Mouse (Mus musculus): Measurements from ENCODE around the gene Ap1ar. TPM values are rescaled to one million over a fixed set of nuclear protein-coding genes. Genes with fewer than 3 reads are reported as not detected.
"Not testable (repeated sequence)": the region's sequence is repeated elsewhere in the genome, so short reads cannot be mapped to it uniquely, and the experiment has no call there.

The Ap1ar gene
- polyA plus RNA-seq, 1 experiment, result 14.8 TPM

DNA sequence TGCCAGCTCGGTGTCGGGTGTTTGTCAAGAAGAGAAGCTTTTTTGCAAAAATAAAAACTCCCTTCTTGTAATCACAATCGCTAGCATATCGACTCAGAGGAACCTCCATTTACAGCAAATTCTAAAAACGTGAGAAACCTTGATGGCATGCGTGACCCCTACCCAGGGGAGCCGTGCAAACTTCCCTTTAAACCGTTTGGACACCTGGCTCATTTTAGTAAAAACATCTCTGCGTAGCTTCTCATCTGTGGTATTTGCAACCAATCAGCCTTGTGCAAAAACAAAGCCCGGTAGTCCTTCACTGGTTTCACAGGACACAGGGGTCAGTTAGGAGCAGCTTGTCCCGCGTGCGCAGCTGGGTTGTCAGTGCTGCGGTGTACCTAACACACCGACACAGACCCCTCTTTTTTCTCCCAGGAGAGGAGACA lies 46.3 kb downstream of the Ap1ar start:
- no peak; the same call in 1 of the 2 replicates for TF ChIP-seq POLR2A (IDR thresholded peaks at IDR 0.05; ENCODE audit: low read depth, low read length)
- TF ChIP-seq CTCF (IDR thresholded peaks at IDR 0.05; ENCODE audit: extremely low read depth, insufficient read depth, insufficient read length, insufficient replicate concordance), result no peak
- H3K27me3 ChIP-seq (ENCODE audit: control insufficient read depth, insufficient read depth, low read length), result no peaks in the 10 kb centered on the region
- no peaks in the 10 kb centered on the region; the same call in 1 of the 2 replicates for H3K4me1 ChIP-seq (ENCODE audit: control insufficient read depth, insufficient read depth, insufficient read length)
- peak overlapping the region; percentile 86 for H3K27ac ChIP-seq (ENCODE audit: insufficient read depth, low read length)
- peak overlapping the region; percentile 66 for H3K4me3 ChIP-seq (ENCODE audit: extremely low read depth, insufficient read depth, insufficient read length)
- peak in 1 of 2 experiments; percentile 22 for DNase-seq (ENCODE audit: low read depth in 1 of 2, low spot score in 2 of 2)
- no peaks in the 10 kb centered on the region for H3K36me3 ChIP-seq (ENCODE audit: control insufficient read depth, insufficient read depth, low read length)
- under 1% methylated on average over 15 of the region's 15 CpGs for WGBS

DNA sequence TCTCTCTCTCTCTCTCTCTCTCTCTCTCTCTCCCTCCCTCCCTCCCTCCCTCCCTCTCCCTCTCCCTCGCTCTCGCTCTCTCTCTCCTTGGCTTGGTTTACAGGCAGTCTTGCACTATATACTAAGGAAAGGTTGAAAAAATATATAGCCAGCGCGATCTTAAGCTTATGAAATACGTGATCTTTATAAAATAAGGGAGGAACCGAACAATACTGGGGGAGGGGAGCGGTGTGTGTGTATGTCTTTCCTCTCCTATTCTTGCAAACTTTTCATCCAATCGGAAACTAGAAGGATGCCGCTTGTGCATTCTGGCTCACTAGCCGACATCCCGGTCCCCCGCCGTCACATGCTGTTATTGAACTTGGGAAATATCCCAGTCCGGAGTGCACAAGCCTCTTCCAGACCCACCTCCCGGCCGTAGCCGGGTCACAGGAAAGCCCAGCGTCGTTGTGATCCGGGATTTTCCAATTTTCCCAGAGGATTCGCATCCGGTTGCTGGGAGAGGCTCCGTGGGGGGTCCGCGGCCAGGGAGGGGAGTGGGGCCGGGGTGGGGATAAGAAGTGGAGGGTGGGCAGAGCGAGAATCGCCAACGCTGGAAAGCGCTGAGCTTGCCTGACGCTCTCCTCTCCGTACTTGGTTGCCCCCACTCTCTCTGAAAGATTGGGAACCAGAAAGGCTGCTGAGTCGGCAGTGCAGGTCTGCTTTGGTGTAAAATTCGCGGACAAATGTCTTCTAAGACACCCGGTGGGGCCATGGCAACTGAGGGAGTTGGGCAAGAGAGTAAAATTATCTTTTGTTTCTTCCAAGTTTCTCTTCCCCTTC lies 46.9 kb downstream of the Ap1ar start:
- no peaks in the 10 kb centered on the region; the same call in 1 of the 2 replicates for H3K4me1 ChIP-seq (ENCODE audit: control insufficient read depth, insufficient read depth, insufficient read length)
- H3K27me3 ChIP-seq (ENCODE audit: control insufficient read depth, insufficient read depth, low read length), result no peaks in the 10 kb centered on the region
- WGBS, result under 1% methylated on average over 36 of the region's 36 CpGs
- peak overlapping the region; percentile 86 for H3K27ac ChIP-seq (ENCODE audit: insufficient read depth, low read length)
- peak in 1 of 2 experiments; percentile 27 for DNase-seq (ENCODE audit: low read depth in 1 of 2, low spot score in 2 of 2)
- no peaks in the 10 kb centered on the region for H3K36me3 ChIP-seq (ENCODE audit: control insufficient read depth, insufficient read depth, low read length)
- peak overlapping the region; percentile 66 for H3K4me3 ChIP-seq (ENCODE audit: extremely low read depth, insufficient read depth, insufficient read length)
- TF ChIP-seq POLR2A (IDR thresholded peaks at IDR 0.05; ENCODE audit: low read depth, low read length), result no peak; the same call in 1 of the 2 replicates
- TF ChIP-seq CTCF (IDR thresholded peaks at IDR 0.05; ENCODE audit: extremely low read depth, insufficient read depth, insufficient read length, insufficient replicate concordance), result no peak

DNA sequence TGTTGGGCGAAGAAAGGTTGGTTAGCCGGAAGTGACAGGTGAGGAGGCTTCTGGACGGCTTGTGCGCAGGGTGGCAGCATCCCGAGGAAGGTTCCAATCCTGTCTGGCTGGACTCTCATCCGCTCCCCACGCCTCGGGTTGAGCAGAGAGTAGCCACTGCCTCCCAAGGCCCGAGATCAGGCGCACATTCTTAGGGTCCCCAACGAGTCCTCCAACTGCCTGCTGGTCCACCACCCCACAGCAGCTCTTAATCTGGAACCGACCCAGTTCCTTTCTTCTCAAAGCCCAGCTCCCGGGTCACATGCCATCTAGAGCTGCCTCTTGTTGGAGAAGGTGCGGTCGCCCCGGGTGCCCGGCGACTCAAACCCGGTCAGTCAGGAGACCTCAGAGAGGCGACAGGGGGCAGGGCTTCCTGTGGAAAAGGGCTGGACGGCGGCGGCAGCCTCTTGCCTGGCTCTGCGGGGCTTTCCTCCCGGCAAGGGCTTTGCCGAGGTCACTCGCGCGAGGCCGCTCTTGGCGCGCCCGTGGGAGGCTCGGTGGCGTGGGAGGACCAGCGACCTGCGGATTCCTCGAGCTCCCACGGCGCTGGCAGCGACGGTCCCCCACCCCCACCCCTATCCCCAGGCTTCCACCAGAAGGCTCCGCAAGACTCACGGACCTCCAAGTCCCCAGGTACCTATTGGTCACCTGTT lies 47.7 kb downstream of the Ap1ar start, which contains the start of gene Tifa:
Gene Tifa, plus strand, starts transcription at position 306 of the 692 bp plus-strand sequence.
- WGBS, result 7% methylated on average over 44 of the region's 44 CpGs
- DNase-seq (ENCODE audit: low read depth in 1 of 2, low spot score in 2 of 2), result peak in 1 of 2 experiments; percentile 62
- Histone ChIP-seq H3K27ac (ENCODE audit: insufficient read depth, low read length) (peak within 1 kb of the TSS; percentile 86), H3K4me3 (ENCODE audit: extremely low read depth, insufficient read depth, insufficient read length) (peak within 1 kb of the TSS; percentile 66), H3K36me3 (ENCODE audit: control insufficient read depth, insufficient read depth, low read length) (no peaks in the 10 kb centered on the region), H3K4me1 (ENCODE audit: control insufficient read depth, insufficient read depth, insufficient read length) (no peaks in the 10 kb centered on the region; the same call in 1 of the 2 replicates), H3K27me3 (ENCODE audit: control insufficient read depth, insufficient read depth, low read length) (no peaks in the 10 kb centered on the region)
- no peak for TF ChIP-seq CTCF (IDR thresholded peaks at IDR 0.05; ENCODE audit: extremely low read depth, insufficient read depth, insufficient read length, insufficient replicate concordance)
- no peak for TF ChIP-seq POLR2A (IDR thresholded peaks at IDR 0.05; ENCODE audit: low read depth, low read length)

DNA sequence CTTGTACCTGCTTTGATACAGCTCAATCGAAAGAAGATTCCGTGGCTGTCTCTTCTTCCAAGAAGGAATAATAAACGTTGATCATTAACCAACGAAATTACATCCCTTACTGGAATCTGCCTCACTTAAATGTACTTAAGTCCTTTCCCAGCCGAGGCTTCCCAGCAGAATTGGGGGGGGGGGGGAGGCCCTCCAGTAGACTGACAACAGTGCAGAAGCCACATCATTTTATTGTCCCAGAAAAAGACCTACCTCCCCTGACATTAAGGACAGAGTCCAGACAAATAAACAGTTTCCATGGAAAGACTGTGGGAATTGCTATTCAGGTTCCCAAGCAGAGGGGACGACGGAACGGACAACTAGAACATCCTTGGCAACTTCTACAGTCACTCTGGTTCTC lies 48.4 kb downstream of the Ap1ar start:
- no peaks in the 10 kb centered on the region; the same call in 1 of the 2 replicates for H3K4me1 ChIP-seq (ENCODE audit: control insufficient read depth, insufficient read depth, insufficient read length)

DNA sequence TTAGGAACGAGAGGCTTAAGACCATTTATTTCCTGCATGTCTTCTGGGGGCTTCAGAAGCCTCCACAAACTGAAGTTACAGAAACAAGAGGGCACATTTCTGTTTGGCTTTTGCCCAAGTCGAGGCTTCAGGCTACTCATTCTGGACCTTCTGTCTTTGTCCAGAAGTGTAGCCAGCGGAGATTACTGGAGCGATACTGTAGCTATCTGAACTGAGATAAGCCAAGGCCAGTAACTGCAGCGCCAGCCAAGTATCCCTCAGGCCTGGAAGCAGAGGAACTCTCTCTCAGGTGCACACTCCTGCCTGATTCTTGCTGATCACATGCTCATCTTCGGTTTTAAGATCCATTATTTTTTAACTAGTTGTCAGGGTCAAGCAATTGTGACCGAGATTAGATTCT lies 49.3 kb downstream of the Ap1ar start:
- Histone ChIP-seq H3K4me1 (ENCODE audit: control insufficient read depth, insufficient read depth, insufficient read length) (no peaks in the 10 kb centered on the region; the same call in 1 of the 2 replicates), H3K4me3 (ENCODE audit: extremely low read depth, insufficient read depth, insufficient read length) (no peak overlapping the region), H3K27ac (ENCODE audit: insufficient read depth, low read length) (no peak overlapping the region), H3K27me3 (ENCODE audit: control insufficient read depth, insufficient read depth, low read length) (no peaks in the 10 kb centered on the region), H3K36me3 (ENCODE audit: control insufficient read depth, insufficient read depth, low read length) (no peaks in the 10 kb centered on the region)
- DNase-seq (ENCODE audit: low read depth in 1 of 2, low spot score in 2 of 2), result no peak
- TF ChIP-seq POLR2A (IDR thresholded peaks at IDR 0.05; ENCODE audit: low read depth, low read length) (no peak), CTCF (IDR thresholded peaks at IDR 0.05; ENCODE audit: extremely low read depth, insufficient read depth, insufficient read length, insufficient replicate concordance) (no peak)
- 67% methylated on average over 7 of the region's 7 CpGs for WGBS

More for the DNA sequence above, 48.4 kb downstream of the Ap1ar start:
- WGBS, result 73% methylated on average over 8 of the region's 8 CpGs
- Histone ChIP-seq H3K4me3 (ENCODE audit: extremely low read depth, insufficient read depth, insufficient read length) (no peak overlapping the region), H3K36me3 (ENCODE audit: control insufficient read depth, insufficient read depth, low read length) (no peaks in the 10 kb centered on the region), H3K27me3 (ENCODE audit: control insufficient read depth, insufficient read depth, low read length) (no peaks in the 10 kb centered on the region), H3K27ac (ENCODE audit: insufficient read depth, low read length) (no peak overlapping the region)
- DNase-seq (ENCODE audit: low read depth in 1 of 2, low spot score in 2 of 2), result no peak
- TF ChIP-seq POLR2A (IDR thresholded peaks at IDR 0.05; ENCODE audit: low read depth, low read length), result no peak
- TF ChIP-seq CTCF (IDR thresholded peaks at IDR 0.05; ENCODE audit: extremely low read depth, insufficient read depth, insufficient read length, insufficient replicate concordance), result no peak

DNA sequence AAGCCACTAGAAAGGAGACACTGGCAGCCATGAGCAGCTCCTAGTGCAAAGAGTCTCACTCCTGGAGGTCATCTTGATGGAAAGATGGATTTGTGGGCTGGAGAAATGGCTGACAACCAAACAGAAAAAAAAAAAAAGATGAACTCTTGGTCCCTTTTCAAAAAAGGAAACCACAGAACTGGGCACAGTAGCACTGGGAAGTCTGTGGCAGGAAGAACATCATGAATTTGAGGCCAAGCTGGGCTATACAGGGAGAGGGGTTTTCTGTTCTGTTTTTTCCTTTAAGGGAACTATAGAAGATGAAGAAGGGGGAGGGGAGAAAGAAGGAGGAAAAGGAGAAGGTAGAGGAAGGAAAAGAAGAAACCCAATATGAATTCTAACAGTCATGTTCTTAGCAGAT lies 50.3 kb downstream of the Ap1ar start:
- Histone ChIP-seq H3K4me1 (ENCODE audit: control insufficient read depth, insufficient read depth, insufficient read length) (no peaks in the 10 kb centered on the region; the same call in 1 of the 2 replicates), H3K27ac (ENCODE audit: insufficient read depth, low read length) (no peak overlapping the region), H3K36me3 (ENCODE audit: control insufficient read depth, insufficient read depth, low read length) (no peaks in the 10 kb centered on the region), H3K27me3 (ENCODE audit: control insufficient read depth, insufficient read depth, low read length) (no peaks in the 10 kb centered on the region), H3K4me3 (ENCODE audit: extremely low read depth, insufficient read depth, insufficient read length) (no peak overlapping the region)
- no peak for TF ChIP-seq CTCF (IDR thresholded peaks at IDR 0.05; ENCODE audit: extremely low read depth, insufficient read depth, insufficient read length, insufficient replicate concordance)
- no peak for TF ChIP-seq POLR2A (IDR thresholded peaks at IDR 0.05; ENCODE audit: low read depth, low read length)
- no peak for DNase-seq (ENCODE audit: low read depth in 1 of 2, low spot score in 2 of 2)

DNA sequence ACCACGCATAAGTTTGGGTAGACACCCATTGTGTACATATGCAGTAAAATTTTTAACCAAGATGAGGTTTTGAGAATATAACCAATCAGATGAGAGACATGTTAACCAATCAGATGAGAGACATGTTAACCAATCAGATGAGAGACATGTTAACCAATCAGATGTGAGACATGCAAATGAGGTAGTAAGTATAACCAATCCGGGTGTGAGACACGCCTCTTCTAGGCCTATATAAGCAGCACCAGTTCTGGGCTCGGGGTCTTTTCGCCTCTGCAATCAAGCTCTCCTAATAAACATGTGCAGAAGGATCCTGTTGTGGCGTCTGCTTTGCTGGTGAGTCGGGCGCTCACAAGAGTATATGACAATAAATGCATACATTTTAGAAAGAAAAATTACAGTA lies 53.6 kb downstream of the Ap1ar start:
- not testable (repeated sequence) for DNase-seq (ENCODE audit: low read depth in 1 of 2, low spot score in 2 of 2); H3K4me3 ChIP-seq (ENCODE audit: extremely low read depth, insufficient read depth, insufficient read length); H3K27ac ChIP-seq (ENCODE audit: insufficient read depth, low read length); H3K4me1 ChIP-seq (ENCODE audit: control insufficient read depth, insufficient read depth, insufficient read length); H3K27me3 ChIP-seq (ENCODE audit: control insufficient read depth, insufficient read depth, low read length); H3K36me3 ChIP-seq (ENCODE audit: control insufficient read depth, insufficient read depth, low read length)
- WGBS, result 98% methylated on average over 8 of the region's 8 CpGs

Data from spleen, adult 2 months (tissue).